Mouse (Mus musculus) c-Kit-positive CD71-positive TER-119-negative erythroid progenitor cells, embryonic 14.5 days (primary cell): ENCODE results near the gene Coa4.
A peak's percentile ranks its signal among the peaks of the same experiment; 100 is the strongest.
"Not testable (repeated sequence)": the region's sequence is repeated elsewhere in the genome, so short reads cannot be mapped to it uniquely, and the experiment has no call there.

Experiments used
- DNase-seq: peaks from one replicate; pipeline ENCODE4 v3.0.0-alpha.2; 2013; ENCODE audit warnings: low read depth

Coa4 gene

DNA sequence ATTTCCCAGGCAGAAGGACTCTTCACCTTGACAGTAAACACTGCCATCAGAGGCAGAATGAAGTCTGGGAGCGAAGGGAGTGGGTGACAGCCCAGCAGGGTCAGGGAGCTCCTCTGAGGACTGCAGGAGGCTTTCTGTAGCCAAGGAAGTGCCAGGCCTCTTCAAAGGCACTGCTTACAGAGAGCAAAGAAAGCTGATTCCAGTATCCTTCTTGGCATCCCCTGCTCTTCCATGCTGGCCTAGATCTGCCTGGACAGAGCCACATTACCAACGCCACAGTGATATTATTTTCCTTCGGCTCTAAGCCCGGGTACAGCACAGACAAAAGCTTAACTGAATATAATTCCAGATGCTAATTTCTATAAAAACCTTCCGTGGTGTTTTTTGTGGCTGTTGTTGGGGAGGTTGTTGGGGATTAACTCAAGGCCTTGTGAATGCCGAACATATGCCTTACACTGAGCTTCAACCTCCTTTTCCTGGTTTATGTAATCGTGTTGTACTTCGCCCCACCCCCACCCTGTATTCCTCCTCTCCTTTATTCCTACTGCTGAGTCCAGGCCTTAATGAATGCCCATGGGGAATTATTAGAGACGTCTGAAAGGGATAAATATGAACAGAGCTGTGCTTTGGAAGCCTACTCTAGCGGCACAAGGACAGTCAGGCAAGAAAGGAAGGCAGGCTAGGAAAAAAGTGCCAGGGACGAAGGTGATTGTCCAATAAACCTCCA, 25.2 kb downstream of the Coa4 start:
- no peak for DNase-seq

DNA sequence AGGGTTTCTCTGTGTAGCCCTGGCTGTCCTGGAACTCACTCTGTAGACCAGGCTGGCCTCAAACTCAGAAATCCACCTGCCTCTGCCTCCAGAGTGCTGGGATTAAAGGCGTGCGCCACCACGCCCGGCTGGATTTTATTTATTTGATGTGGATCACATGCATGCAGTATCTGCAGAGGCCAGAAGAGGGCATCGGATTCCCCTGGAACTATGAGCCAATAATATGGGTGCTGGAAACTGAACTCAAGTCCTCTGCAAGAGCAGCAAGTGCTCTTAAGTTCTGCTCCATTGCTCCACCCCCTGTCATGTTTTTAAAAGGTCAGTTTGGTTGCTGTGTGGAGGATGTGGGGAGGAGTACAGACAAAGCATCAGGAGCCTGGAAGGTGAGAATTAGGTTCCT, 30.4 kb downstream of the Coa4 start:
- not testable (repeated sequence) for DNase-seq

DNA sequence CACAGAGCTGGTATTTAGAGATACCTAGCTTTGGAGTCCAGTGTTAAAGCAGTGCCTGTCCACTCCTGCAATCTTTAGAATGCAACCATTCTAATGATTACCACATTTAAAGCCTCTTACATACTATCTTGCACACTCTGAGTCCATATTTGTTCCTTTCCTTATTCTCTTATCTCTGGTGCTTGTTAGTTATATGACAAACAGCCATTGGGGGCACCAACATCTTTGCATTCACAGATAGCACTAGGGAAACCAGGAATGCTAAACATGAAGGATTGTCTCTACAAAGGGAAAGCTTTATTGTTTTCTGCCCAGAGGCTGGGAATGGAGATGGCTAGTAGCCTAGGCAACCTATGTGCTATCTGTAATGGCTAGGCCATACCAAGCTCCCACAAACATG, 33.0 kb downstream of the Coa4 start:
- no peak for DNase-seq

GRCm38 (mm10) chr7:100570930-100571715, 34.3 kb downstream of the Coa4 start:
- no peak for DNase-seq

DNA sequence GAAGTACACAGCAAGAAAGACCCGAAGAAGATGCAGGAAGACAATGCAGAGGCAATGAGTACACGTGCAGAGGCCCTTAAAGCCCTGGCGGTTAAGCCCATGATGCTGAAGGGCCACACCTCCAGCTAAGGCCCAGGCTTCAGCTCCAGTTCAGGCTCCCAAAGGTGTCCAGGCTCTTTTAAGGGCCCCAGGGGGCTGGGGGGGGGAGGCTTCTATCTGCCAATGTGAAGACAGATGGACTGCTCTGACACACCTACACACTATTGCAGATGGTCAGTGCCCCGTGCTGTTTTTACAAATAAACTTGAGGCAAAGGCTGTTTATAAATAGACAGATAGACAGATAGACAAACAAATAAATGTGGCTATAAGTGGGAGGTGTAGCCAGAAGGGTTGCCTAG, 35.2 kb downstream of the Coa4 start:
- no peak for DNase-seq

GRCm38 (mm10) chr7:100572704-100573103, 35.8 kb downstream of the Coa4 start:
- DNase-seq: no peak

DNA sequence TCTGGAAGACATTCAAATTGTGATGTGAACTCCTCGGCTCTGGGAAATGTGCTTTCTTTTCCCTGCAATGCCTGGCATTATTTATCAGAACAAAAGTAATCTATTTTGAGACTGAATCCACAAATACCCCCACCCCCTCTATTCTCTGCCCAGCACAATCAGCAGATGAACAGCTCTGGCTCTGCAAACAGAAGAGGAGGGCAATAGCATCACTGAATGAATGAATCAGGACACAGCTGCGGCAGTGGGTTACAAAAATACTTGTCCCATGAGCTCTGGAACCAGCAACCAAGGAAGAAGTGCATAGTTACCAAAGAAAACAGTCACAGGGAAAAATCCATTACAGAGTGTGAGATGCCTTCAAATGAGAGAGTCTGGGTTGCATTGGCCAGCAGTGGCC, 41.9 kb downstream of the Coa4 start:
- no peak for DNase-seq

DNA sequence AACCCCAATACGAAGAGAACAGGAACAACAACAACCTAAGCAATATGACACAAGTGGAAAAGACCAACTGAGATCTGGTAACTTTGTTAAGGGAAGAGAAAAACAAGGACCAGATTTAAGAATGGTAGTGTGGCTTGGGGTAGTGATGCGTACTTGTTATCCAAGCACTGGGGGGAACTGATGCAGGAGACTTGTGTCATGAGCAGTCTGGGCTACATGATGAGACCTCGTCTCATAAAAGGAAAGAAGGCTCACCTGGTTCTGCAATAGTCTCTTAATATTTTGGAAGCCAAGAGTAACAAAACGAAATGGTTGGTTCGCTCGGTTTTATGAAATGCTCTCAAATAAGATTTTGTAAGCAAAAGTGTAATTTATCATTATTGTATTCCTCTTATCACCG, 45.4 kb downstream of the Coa4 start:
- DNase-seq: no peak

- DNase-seq: peak; percentile 93
Observed at GRCm38 (mm10) chr7:100582727-100583236, 45.9 kb downstream of the Coa4 start.

DNA sequence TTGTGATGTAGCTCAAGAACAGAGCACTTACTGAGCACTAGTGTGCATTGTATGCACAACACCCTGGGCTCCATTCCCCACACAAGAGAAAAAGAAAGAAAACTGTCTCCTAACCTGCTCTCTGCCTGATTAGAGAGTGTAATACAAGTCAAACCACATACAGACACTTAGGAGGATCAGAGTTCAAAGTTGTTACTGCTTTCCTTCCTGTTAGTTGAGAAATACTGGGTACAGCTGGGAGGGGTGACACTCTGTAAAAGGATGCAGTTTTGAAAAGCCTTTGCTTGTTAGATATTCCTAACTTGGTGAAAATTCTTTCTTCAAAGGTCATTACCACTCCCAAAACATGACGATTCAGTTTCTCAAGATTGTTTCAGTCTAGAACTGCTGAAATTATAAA, 52.9 kb downstream of the Coa4 start:
- no peak for DNase-seq
